Mouse (Mus musculus): ENCODE results near the gene Rab11fip4.

DNA sequence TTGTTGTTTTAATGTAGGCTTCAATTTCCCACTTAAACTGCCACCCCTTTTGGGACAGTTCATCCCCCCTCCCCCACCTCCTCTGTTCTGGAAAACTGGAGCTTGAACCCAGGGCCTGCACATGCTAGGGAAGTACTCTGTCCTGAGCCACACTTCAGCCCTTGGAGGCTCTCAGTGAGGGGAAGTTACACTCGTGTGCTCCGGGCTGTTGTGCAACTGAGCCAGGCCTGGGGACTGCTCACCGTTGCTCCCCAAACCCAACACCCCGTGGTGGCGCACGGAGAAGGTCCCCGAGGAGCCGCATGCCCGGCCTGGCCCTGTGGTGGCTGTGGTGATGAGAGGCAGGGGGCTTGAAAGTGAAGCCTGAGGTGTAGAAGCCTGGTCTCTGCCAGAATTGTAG lies 61.2 kb downstream of the Rab11fip4 start:
- no peak for TF ChIP-seq CTCF (IDR thresholded peaks at IDR 0.05; ENCODE audit: low read depth)
- TF ChIP-seq EP300 (IDR thresholded peaks at IDR 0.05; ENCODE audit: low read depth), result no peak
